Mouse (Mus musculus) lung, postnatal 0 days (tissue): Measurements from ENCODE around the gene Kdelc2. TPM values are rescaled to one million over a fixed set of nuclear protein-coding genes. Genes with fewer than 3 reads are reported as not detected.

Experiments
- ATAC-seq: fragments of 200-750 bp; cut with Nextera tagmentation; 2 replicates; pipeline ENCODE4 v1.8.0; 2017; ENCODE audit warnings: moderate library complexity
- DNase-seq: peaks from one replicate; pipeline ENCODE4 v3.0.0-alpha.2; 2016; ENCODE audit warnings: low spot score
- H3K27ac ChIP-seq: fragments of 300-500 bp; sonication (generic); 2 replicates; pipeline ENCODE4 v1.5.1; 2014; ENCODE audit warnings: antibody characterized with exemption, mild to moderate bottlenecking, low read length, mixed read lengths
- H3K27me3 ChIP-seq: fragments of 300-500 bp; sonication (generic); replicated peaks from 2 replicates; pipeline ENCODE4 v1.6.1; 2014; ENCODE audit warnings: low read length, mixed read lengths; ENCODE audit not compliant: insufficient read depth
- H3K36me3 ChIP-seq: fragments of 300-500 bp; sonication (generic); 2 replicates; pipeline ENCODE4 v1.6.1; 2014; ENCODE audit warnings: low read length, mixed read lengths; ENCODE audit not compliant: insufficient read depth
- H3K4me1 ChIP-seq: fragments of 300-500 bp; sonication (generic); 2 replicates; pipeline ENCODE4 v1.6.1; 2014; ENCODE audit warnings: antibody characterized with exemption, low read depth, low read length, mixed read lengths; ENCODE audit not compliant: insufficient read depth
- H3K4me2 ChIP-seq: fragments of 300-500 bp; sonication (generic); replicated peaks from 2 replicates; pipeline ENCODE4 v1.6.1; 2014; ENCODE audit warnings: low read depth, mild to moderate bottlenecking, low read length, moderate library complexity, mixed read lengths
- H3K4me3 ChIP-seq: fragments of 300-500 bp; sonication (generic); 2 replicates; pipeline ENCODE4 v1.5.1; 2014; ENCODE audit warnings: low read depth, low read length
- H3K9ac ChIP-seq: fragments of 300-500 bp; sonication (generic); replicated peaks from 2 replicates; pipeline ENCODE4 v1.6.1; 2014; ENCODE audit warnings: low read depth, mild to moderate bottlenecking
- H3K9me3 ChIP-seq: fragments of 300-500 bp; sonication (generic); 2 replicates; pipeline ENCODE4 v1.6.1; 2016; ENCODE audit warnings: low read length, mixed read lengths
- CTCF ChIP-seq: IDR thresholded peaks from 2 replicates; pipeline ENCODE4 v1.5.1; 2016; ENCODE audit warnings: antibody characterized with exemption, mild to moderate bottlenecking
- EP300 ChIP-seq: IDR thresholded peaks from 2 replicates; pipeline ENCODE4 v1.6.1; 2016; ENCODE audit warnings: antibody characterized with exemption, mild to moderate bottlenecking, control low read depth
- WGBS: fragments of 180-500 bp; shearing (Covaris S2); extraction: QIAGEN DNeasy Blood & Tissue Kit; methylation state at CpG from one replicate; pipeline ENCODE4 v1.1.7; 2014; 5-methylcytosine and 5-hydroxymethylcytosine counted together
- polyA plus RNA-seq: library from polyadenylated mRNA; unstranded; fragments of >200 nt; fragmentation: Nextera tagmentation; extraction: Ambion mirVana; gene quantifications from 2 replicates; pipeline ENCODE4 v1.2.1, GENCODE M21; 2015

Kdelc2 gene
- polyA plus RNA-seq, 1 experiment from 2014 or later = 30.2 TPM

DNA sequence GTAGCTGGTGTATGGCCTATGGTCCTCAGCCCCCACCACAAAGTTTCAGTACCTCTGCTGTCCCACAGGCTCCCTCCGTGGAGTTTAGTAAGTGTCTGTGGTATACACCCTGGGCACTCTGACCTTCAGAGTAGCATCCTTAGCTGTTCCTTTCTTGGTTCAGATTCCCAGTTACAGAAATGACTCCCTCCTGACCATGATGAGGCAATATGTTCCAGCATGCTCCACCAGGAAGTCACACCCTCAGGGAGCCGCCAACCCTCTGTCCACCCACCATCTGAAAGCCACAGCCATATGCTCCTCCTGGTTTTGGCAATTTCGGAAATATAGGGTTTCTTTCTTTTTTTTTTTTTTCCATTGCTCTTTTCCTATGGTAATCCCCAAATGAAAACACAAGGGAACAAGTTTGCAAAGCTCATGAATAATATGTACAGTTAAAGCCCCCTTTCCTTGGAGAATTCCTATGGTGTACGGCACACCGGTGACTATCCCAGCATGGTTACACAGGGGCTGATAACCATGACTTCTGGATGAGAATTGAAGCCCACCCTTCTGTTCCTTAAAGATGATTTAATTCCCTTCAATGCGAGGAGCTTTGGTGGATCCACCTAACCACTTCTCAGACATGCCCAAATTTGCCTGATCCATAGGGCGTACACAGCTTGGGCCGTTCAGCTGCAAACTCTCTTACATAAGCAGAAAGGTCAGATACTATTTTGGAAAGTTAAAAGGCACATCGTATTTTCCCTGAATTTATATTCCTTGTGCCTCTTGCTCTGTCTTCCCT lies 39.0 kb upstream of the Kdelc2 start:
- DNase-seq = peak; percentile 31

DNA sequence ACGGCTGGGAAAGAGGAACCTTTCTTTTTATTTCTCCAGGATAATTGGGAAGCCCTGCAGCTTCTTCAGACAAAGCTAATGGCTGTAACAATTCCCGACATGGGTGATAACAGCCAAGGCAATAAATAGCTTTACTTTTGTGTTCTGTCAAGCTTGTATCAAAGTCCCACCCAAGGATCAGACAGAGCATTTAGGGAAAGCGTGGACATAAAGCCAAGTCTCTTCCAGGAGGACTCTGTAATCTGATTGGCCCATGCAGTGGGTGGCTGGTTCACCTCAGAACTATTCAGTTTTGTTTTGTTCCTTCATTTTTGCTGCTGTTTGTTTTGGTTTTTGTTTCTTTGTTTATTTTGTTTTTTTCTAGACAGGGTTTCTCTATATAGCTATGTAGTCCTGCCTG lies 38.1 kb upstream of the Kdelc2 start:
- no peak for DNase-seq

More for the DNA sequence above, 39.0 kb upstream of the Kdelc2 start:
- ATAC-seq = no peak
- Histone ChIP-seq H3K36me3 (0 out of 2 replicates have a peak, but pooled peaks cover 3% of the 10 kb centered on the region), H3K9me3 (no peaks in the 10 kb centered on the region), H3K27ac (no peak overlapping the region), H3K4me1 (no peaks in the 10 kb centered on the region), H3K4me3 (no peak overlapping the region), H3K27me3 (no peaks in the 10 kb centered on the region), H3K9ac (no peak overlapping the region), H3K4me2 (no peak overlapping the region)
- TF ChIP-seq EP300 = no peak
- TF ChIP-seq CTCF = no peak
- 79% methylated on average over 9 of the region's 9 CpGs for WGBS

DNA sequence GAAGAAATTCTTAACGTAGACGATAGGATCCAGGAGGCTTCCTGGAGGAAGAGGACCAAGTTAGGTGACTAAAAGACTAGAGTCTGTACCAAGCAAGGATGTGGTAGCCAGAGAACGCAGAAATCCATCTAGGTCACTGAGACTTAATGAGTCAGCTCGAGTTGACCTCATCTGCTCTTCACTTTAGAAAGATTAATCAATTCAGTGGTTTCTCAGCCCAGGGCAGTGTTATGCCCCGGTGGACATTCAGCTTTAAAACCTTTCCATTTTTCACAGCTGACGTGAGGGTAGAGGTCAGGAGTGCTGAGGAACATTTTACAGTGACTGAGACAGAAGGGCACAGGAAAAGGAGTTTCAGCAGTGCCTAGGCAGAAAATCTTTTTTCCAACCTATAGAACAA lies 37.4 kb upstream of the Kdelc2 start:
- WGBS = 64% methylated on average over 6 of the region's 6 CpGs
- DNase-seq (no peak), ATAC-seq (no peak)
- Histone ChIP-seq H3K4me2 (no peak overlapping the region), H3K4me3 (no peak overlapping the region), H3K9me3 (0 out of 2 replicates have a peak, but pooled peaks cover 3% of the 10 kb centered on the region), H3K9ac (no peak overlapping the region), H3K4me1 (no peaks in the 10 kb centered on the region), H3K36me3 (0 out of 2 replicates have a peak, but pooled peaks cover 4% of the 10 kb centered on the region), H3K27me3 (no peaks in the 10 kb centered on the region), H3K27ac (no peak overlapping the region)
- TF ChIP-seq CTCF (no peak), EP300 (no peak)

More for the DNA sequence above, 38.1 kb upstream of the Kdelc2 start:
- Histone ChIP-seq H3K36me3 (0 out of 2 replicates have a peak, but pooled peaks cover 4% of the 10 kb centered on the region), H3K27me3 (no peaks in the 10 kb centered on the region), H3K4me1 (no peaks in the 10 kb centered on the region), H3K9ac (no peak overlapping the region), H3K9me3 (0 out of 2 replicates have a peak, but pooled peaks cover under 1% of the 10 kb centered on the region), H3K4me3 (no peak overlapping the region), H3K27ac (no peak overlapping the region), H3K4me2 (no peak overlapping the region)
- TF ChIP-seq CTCF (no peak), EP300 (no peak)
- WGBS = 74% methylated on average over 3 of the region's 3 CpGs
- no peak for ATAC-seq

DNA sequence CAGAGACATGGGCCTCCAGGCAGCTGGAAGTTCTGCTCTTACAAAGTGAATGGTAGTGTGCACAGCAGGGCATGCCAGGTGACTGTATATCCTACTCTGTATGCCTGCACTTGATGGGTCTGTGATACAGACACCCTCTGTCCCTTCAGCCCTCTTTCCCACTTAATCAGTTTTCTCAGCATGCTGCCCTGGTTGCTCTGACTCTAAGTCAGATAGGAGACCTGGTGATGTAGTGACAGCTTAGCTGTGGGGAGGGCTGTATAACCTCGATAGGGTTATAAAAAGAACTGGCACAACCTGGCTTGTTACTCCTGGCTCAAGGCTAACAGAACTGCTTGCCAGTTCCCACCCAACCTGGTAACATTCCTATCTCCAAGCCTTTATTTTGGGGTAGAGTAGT lies 34.6 kb upstream of the Kdelc2 start:
- DNase-seq = no peak
- H3K27me3 ChIP-seq = no peaks in the 10 kb centered on the region
- no peak overlapping the region for H3K9ac ChIP-seq
- no peak for TF ChIP-seq EP300
- TF ChIP-seq CTCF = no peak
- H3K27ac ChIP-seq = no peak overlapping the region
- 65% methylated on average over 1 of the region's 1 CpGs for WGBS
- no peak overlapping the region for H3K4me2 ChIP-seq
- no peak for ATAC-seq
- 0 out of 2 replicates have a peak, but pooled peaks cover 4% of the 10 kb centered on the region for H3K36me3 ChIP-seq
- H3K9me3 ChIP-seq = 0 out of 2 replicates have a peak, but pooled peaks cover 3% of the 10 kb centered on the region
- no peak overlapping the region for H3K4me3 ChIP-seq
- H3K4me1 ChIP-seq = no peaks in the 10 kb centered on the region

GRCm38 (mm10) chr9:53350331-53350730 lies 33.5 kb upstream of the Kdelc2 start:
- no peak overlapping the region for H3K4me3 ChIP-seq
- H3K36me3 ChIP-seq = 0 out of 2 replicates have a peak, but pooled peaks cover 4% of the 10 kb centered on the region
- H3K4me1 ChIP-seq = no peaks in the 10 kb centered on the region
- DNase-seq = no peak
- TF ChIP-seq CTCF (no peak), EP300 (no peak)
- H3K9me3 ChIP-seq = 0 out of 2 replicates have a peak, but pooled peaks cover 3% of the 10 kb centered on the region
- no peak for ATAC-seq
- H3K9ac ChIP-seq = no peak overlapping the region
- H3K27ac ChIP-seq = no peak overlapping the region
- 88% methylated on average over 2 of the region's 2 CpGs for WGBS
- no peaks in the 10 kb centered on the region for H3K27me3 ChIP-seq
- no peak overlapping the region for H3K4me2 ChIP-seq

GRCm38 (mm10) chr9:53351899-53352298 lies 31.9 kb upstream of the Kdelc2 start:
- no peak for TF ChIP-seq CTCF
- TF ChIP-seq EP300 = no peak
- 83% methylated on average over 6 of the region's 6 CpGs for WGBS
- H3K9me3 ChIP-seq = 0 out of 2 replicates have a peak, but pooled peaks cover 3% of the 10 kb centered on the region

More at GRCm38 (mm10) chr9:53351899-53352298, 31.9 kb upstream of the Kdelc2 start:
- H3K4me3 ChIP-seq = no peak overlapping the region
- ATAC-seq (no peak), DNase-seq (no peak)
- H3K27me3 ChIP-seq = no peaks in the 10 kb centered on the region
- H3K36me3 ChIP-seq = 0 out of 2 replicates have a peak, but pooled peaks cover 4% of the 10 kb centered on the region
- H3K9ac ChIP-seq = no peak overlapping the region
- no peak overlapping the region for H3K27ac ChIP-seq
- H3K4me1 ChIP-seq = no peaks in the 10 kb centered on the region; the same call in 1 of the 2 replicates
- no peak overlapping the region for H3K4me2 ChIP-seq
